Mouse (Mus musculus): Measurements from ENCODE around the gene Pde6h. TPM values are rescaled to one million over a fixed set of nuclear protein-coding genes. Genes with fewer than 3 reads are reported as not detected.

Pde6h gene
- total and polyA plus RNA-seq, 3 experiments, result 0.08 TPM; not detected in 2

GRCm38 (mm10) chr6:136910247-136910890 is 13.3 kb upstream of the Pde6h start:
- Histone ChIP-seq H3K36me3 (ENCODE audit: control insufficient read depth in 1 of 2, insufficient read depth in 2 of 2, low read length in 2 of 2) (no peaks in the 10 kb centered on the region; a peak in 1 of 4 replicates), H3K79me2 (ENCODE audit: control insufficient read depth, insufficient read depth, low read length, poor library complexity) (no peaks in the 10 kb centered on the region), H3K9ac (ENCODE audit: control insufficient read depth, low read depth, low read length, poor library complexity, severe bottlenecking) (no peak overlapping the region), H3K27ac (ENCODE audit: control insufficient read depth, low read depth, low read length) (no peak overlapping the region), H3K4me3 (ENCODE audit: control insufficient read depth in 1 of 2, insufficient read depth in 1 of 2, low read depth in 2 of 2, low read length in 2 of 2) (no peak overlapping the region), H3K4me1 (ENCODE audit: control insufficient read depth in 1 of 2, insufficient read depth in 2 of 2, low read length in 2 of 2) (no peaks in the 10 kb centered on the region), H3K27me3 (ENCODE audit: control insufficient read depth in 1 of 2, insufficient read depth in 2 of 2, low read length in 2 of 2) (no peaks in the 10 kb centered on the region), H3K9me3 (replicated peaks; ENCODE audit: insufficient read depth, low read length) (no peaks in the 10 kb centered on the region)
- no peak for TF ChIP-seq ZC3H11A (IDR thresholded peaks at IDR 0.05; ENCODE audit: low read depth, low read length)
- TF ChIP-seq CHD1 (IDR thresholded peaks at IDR 0.05; ENCODE audit: low read depth, low read length), result no peak
- TF ChIP-seq RAD21 (IDR thresholded peaks at IDR 0.05; ENCODE audit: low read depth, low read length), result no peak
- no peak for TF ChIP-seq CHD2 (IDR thresholded peaks at IDR 0.05; ENCODE audit: low read length)
- TF ChIP-seq EP300 (IDR thresholded peaks at IDR 0.05; ENCODE audit: low read depth in 1 of 2, low read length in 2 of 2), result no peak
- TF ChIP-seq MYC (IDR thresholded peaks at IDR 0.05; ENCODE audit: low read depth, low read length), result no peak
- no peak for TF ChIP-seq POLR2AphosphoS5 (IDR thresholded peaks at IDR 0.05; ENCODE audit: borderline replicate concordance, low read depth, low read length)
- TF ChIP-seq NELFE (IDR thresholded peaks at IDR 0.05; ENCODE audit: low read depth, low read length), result no peak
- TF ChIP-seq RCOR1 (IDR thresholded peaks at IDR 0.05; ENCODE audit: low read depth, low read length), result no peak
- no peak for TF ChIP-seq ZKSCAN1 (IDR thresholded peaks at IDR 0.05; ENCODE audit: low read depth, low read length)
- no peak for TF ChIP-seq UBTF (IDR thresholded peaks at IDR 0.05; ENCODE audit: borderline replicate concordance, insufficient read depth, low read depth, low read length)
- TF ChIP-seq POLR2AphosphoS2 (IDR thresholded peaks at IDR 0.05; ENCODE audit: low read length), result no peak
- TF ChIP-seq POLR2A (IDR thresholded peaks at IDR 0.05; ENCODE audit: control insufficient read depth in 1 of 2, insufficient read depth in 1 of 2, low read depth in 1 of 2, low read length in 2 of 2, poor library complexity in 1 of 2), result no peak
- TF ChIP-seq HCFC1 (IDR thresholded peaks at IDR 0.05; ENCODE audit: low read depth, low read length), result no peak
- no peak for TF ChIP-seq MYB (IDR thresholded peaks at IDR 0.05; ENCODE audit: low read depth, low read length)
- DNase-seq (ENCODE audit: low read depth, low spot score), result peak; percentile 65

GRCm38 (mm10) chr6:136912751-136913265 is 10.8 kb upstream of the Pde6h start:
- no peak for DNase-seq (ENCODE audit: low read depth, low spot score)
- no peak overlapping the region for H3K9ac ChIP-seq (ENCODE audit: control insufficient read depth, low read depth, low read length, poor library complexity, severe bottlenecking)
- no peaks in the 10 kb centered on the region for H3K9me3 ChIP-seq (replicated peaks; ENCODE audit: insufficient read depth, low read length)
- no peaks in the 10 kb centered on the region for H3K79me2 ChIP-seq (ENCODE audit: control insufficient read depth, insufficient read depth, low read length, poor library complexity)
- H3K36me3 ChIP-seq (ENCODE audit: control insufficient read depth in 1 of 2, insufficient read depth in 2 of 2, low read length in 2 of 2), result no peaks in the 10 kb centered on the region; a peak in 1 of 4 replicates
- H3K27me3 ChIP-seq (ENCODE audit: control insufficient read depth in 1 of 2, insufficient read depth in 2 of 2, low read length in 2 of 2), result no peaks in the 10 kb centered on the region
- H3K27ac ChIP-seq (ENCODE audit: control insufficient read depth, low read depth, low read length), result no peak overlapping the region
- TF ChIP-seq MXI1 (IDR thresholded peaks at IDR 0.05; ENCODE audit: low read depth, low read length) (no peak), JUND (IDR thresholded peaks at IDR 0.05; ENCODE audit: low read depth, low read length) (no peak), CHD1 (IDR thresholded peaks at IDR 0.05; ENCODE audit: low read depth, low read length) (no peak), RCOR1 (IDR thresholded peaks at IDR 0.05; ENCODE audit: low read depth, low read length) (no peak), RAD21 (IDR thresholded peaks at IDR 0.05; ENCODE audit: low read depth, low read length) (no peak), NELFE (IDR thresholded peaks at IDR 0.05; ENCODE audit: low read depth, low read length) (no peak), USF2 (IDR thresholded peaks at IDR 0.05; ENCODE audit: borderline replicate concordance in 1 of 2, insufficient read depth in 1 of 2, low read depth in 1 of 2, low read length in 2 of 2) (no peak), MEF2A (IDR thresholded peaks at IDR 0.05; ENCODE audit: extremely low read depth, insufficient replicate concordance, low read depth, low read length, poor library complexity, severe bottlenecking) (no peak), ELF1 (IDR thresholded peaks at IDR 0.05; ENCODE audit: low read depth, low read length) (no peak), ZNF384 (IDR thresholded peaks at IDR 0.05; ENCODE audit: low read depth, low read length) (no peak), NRF1 (IDR thresholded peaks at IDR 0.05; ENCODE audit: insufficient read depth, low read depth, low read length, poor library complexity, severe bottlenecking) (no peak), KAT2A (conservative IDR thresholded peaks at IDR 0.05; ENCODE audit: low read depth, low read length) (no peak), POLR2AphosphoS2 (IDR thresholded peaks at IDR 0.05; ENCODE audit: low read length) (no peak), MAFK (IDR thresholded peaks at IDR 0.05; ENCODE audit: borderline replicate concordance, low read depth, low read length) (no peak), TBP (IDR thresholded peaks at IDR 0.05; ENCODE audit: low read depth, low read length) (no peak), MAZ (IDR thresholded peaks at IDR 0.05; ENCODE audit: low read depth, low read length) (no peak), ZKSCAN1 (IDR thresholded peaks at IDR 0.05; ENCODE audit: low read depth, low read length) (no peak), SIN3A (IDR thresholded peaks at IDR 0.05; ENCODE audit: low read length) (no peak), ZC3H11A (IDR thresholded peaks at IDR 0.05; ENCODE audit: low read depth, low read length) (no peak), MAX (IDR thresholded peaks at IDR 0.05; ENCODE audit: low read length) (no peak)
- no peaks in the 10 kb centered on the region for H3K4me1 ChIP-seq (ENCODE audit: control insufficient read depth in 1 of 2, insufficient read depth in 2 of 2, low read length in 2 of 2)
- H3K4me3 ChIP-seq (ENCODE audit: control insufficient read depth in 1 of 2, insufficient read depth in 1 of 2, low read depth in 2 of 2, low read length in 2 of 2), result no peak overlapping the region

Measured in MEL (cell line).